Mouse (Mus musculus) liver, embryonic 11.5 days (tissue): Measurements from ENCODE around the gene Slc25a17. TPM values are rescaled to one million over a fixed set of nuclear protein-coding genes. Genes with fewer than 3 reads are reported as not detected.

ENCODE experiments used
- ATAC-seq: fragments of 200-750 bp; cut with Nextera tagmentation; replicated peaks from 2 replicates; pipeline ENCODE4 v1.8.0; 2017; ENCODE audit warnings: moderate number of reproducible peaks, mild to moderate bottlenecking, moderate TSS enrichment, moderate library complexity; ENCODE audit not compliant: low FRiP score
- DNase-seq: peaks from one replicate; pipeline ENCODE4 v3.0.0-alpha.2; 2017; ENCODE audit warnings: low spot score
- H3K27ac ChIP-seq: fragments of 300-500 bp; sonication (generic); 2 replicates; pipeline ENCODE4 v1.5.1; 2014; ENCODE audit warnings: mild to moderate bottlenecking, low read depth, low read length, control low read depth
- H3K27me3 ChIP-seq: fragments of 300-500 bp; sonication (generic); replicated peaks from 2 replicates; pipeline ENCODE4 v1.6.1; 2014; ENCODE audit warnings: low read length, mixed read lengths; ENCODE audit not compliant: control insufficient read depth, insufficient read depth
- H3K36me3 ChIP-seq: fragments of 300-500 bp; sonication (generic); 2 replicates; pipeline ENCODE4 v1.6.1; 2014; ENCODE audit warnings: mild to moderate bottlenecking, low read length, moderate library complexity, mixed read lengths; ENCODE audit not compliant: control insufficient read depth, insufficient read depth
- H3K4me1 ChIP-seq: fragments of 300-500 bp; sonication (generic); replicated peaks from 2 replicates; pipeline ENCODE4 v1.6.1; 2014; ENCODE audit warnings: low read length, mixed read lengths; ENCODE audit not compliant: control insufficient read depth, insufficient read depth
- H3K4me2 ChIP-seq: fragments of 300-500 bp; sonication (generic); 2 replicates; pipeline ENCODE4 v1.6.1; 2014; ENCODE audit warnings: mild to moderate bottlenecking, control low read depth, moderate library complexity
- H3K4me3 ChIP-seq: fragments of 300-500 bp; sonication (generic); 2 replicates; pipeline ENCODE4 v1.5.1; 2014; ENCODE audit warnings: low read depth, low read length, control low read depth
- H3K9ac ChIP-seq: fragments of 300-500 bp; sonication (generic); 2 replicates; pipeline ENCODE4 v1.6.1; 2014; ENCODE audit warnings: low read depth, low read length, control low read depth
- H3K9me3 ChIP-seq: fragments of 300-500 bp; sonication (generic); 2 replicates; pipeline ENCODE4 v1.6.1; 2016; ENCODE audit warnings: low read length, inconsistent platforms, mixed read lengths; ENCODE audit not compliant: control insufficient read depth
- WGBS: fragments of 180-500 bp; shearing (Covaris S2); extraction: QIAGEN DNeasy Blood & Tissue Kit; methylation state at CpG from one replicate; pipeline ENCODE4 v1.1.7; 2014; 5-methylcytosine and 5-hydroxymethylcytosine counted together
- polyA plus RNA-seq: library from polyadenylated mRNA; unstranded; fragments of >200 nt; fragmentation: Nextera tagmentation; extraction: Ambion mirVana; gene quantifications from 2 replicates; pipeline ENCODE4 v1.2.1, GENCODE M21; 2014

Slc25a17 gene
- polyA plus RNA-seq, 1 experiment from 2014 or later = 71.9 TPM

DNA sequence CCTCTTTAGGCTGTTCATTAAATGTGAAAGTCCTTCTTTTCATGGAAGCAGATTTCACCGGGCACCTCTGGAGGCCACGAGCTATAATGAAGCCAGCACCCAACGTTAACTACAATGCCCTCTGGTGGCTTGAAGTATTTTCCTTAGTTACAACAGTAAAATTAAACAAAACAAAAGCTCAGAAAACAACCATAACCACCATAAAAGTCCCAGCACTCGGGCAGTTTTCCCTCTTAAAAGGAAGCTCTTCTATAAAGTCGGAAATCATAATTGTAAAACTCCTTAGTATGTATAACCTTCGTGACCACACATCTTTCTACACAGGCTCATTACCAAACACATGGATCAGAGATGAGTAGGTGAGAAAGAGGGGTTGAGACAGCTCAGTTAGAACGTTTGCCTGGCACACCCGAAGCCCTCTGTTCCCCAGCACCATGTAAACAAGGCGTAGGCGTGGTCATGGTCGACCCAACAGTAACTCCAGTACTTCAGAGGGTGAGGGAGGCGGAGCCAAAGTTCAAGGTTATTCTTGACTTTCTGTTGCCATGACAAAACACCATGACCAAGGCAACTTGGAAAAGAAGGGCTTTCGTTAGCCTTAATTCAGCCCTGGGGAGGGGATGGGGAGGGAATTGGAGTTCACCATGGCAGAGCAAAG is 58.3 kb downstream of the Slc25a17 start:
- Histone ChIP-seq H3K27me3 (no peaks in the 10 kb centered on the region), H3K9ac (no peak overlapping the region), H3K27ac (no peak overlapping the region), H3K36me3 (no peaks in the 10 kb centered on the region), H3K9me3 (no peaks in the 10 kb centered on the region), H3K4me1 (no peaks in the 10 kb centered on the region), H3K4me2 (no peak overlapping the region), H3K4me3 (no peak overlapping the region)
- WGBS = 67% methylated on average over 13 of the region's 13 CpGs
- DNase-seq = no peak
- no peak for ATAC-seq

- 44% methylated on average over 16 of the region's 16 CpGs for WGBS
- H3K9ac ChIP-seq = no peak overlapping the region
- H3K4me1 ChIP-seq = no peaks in the 10 kb centered on the region
- H3K27me3 ChIP-seq = no peaks in the 10 kb centered on the region
- H3K9me3 ChIP-seq = no peaks in the 10 kb centered on the region
- no peak overlapping the region for H3K4me2 ChIP-seq
- H3K27ac ChIP-seq = no peak overlapping the region
- ATAC-seq (no peak), DNase-seq (no peak)
- H3K4me3 ChIP-seq = no peak overlapping the region
- no peaks in the 10 kb centered on the region for H3K36me3 ChIP-seq
These were observed 59.2 kb downstream of the Slc25a17 start for GRCm38 (mm10) chr15:81301193-81302070.

DNA sequence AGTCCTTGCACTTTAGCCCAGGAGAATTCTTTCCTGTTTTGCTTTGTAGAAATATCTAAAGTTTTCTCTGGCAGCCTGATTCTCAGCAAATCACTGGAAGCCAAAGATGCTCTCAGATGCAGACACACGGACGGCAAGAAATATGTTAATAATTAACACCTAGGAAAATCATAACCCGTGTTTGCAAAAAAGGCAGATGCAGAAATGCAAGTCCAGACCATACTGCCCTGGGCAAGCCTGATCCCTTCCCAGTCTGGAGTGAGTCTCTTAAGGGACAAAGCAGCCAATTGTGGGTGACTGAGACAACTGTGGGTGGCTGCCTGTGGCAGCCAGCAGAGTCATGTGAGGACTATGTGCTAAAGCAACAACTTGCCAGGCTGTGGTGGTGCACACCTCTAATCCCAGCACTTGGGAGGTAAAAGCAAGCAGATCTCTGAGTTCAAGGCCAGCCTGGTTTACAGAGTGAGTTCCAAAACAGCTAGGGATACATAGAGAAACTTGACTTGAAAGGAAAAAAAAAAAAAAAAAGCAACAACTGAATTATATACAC is 60.0 kb downstream of the Slc25a17 start:
- Histone ChIP-seq H3K4me3 (no peak overlapping the region), H3K4me1 (no peaks in the 10 kb centered on the region), H3K9me3 (no peaks in the 10 kb centered on the region), H3K9ac (no peak overlapping the region), H3K27ac (no peak overlapping the region), H3K36me3 (no peaks in the 10 kb centered on the region), H3K4me2 (no peak overlapping the region), H3K27me3 (no peaks in the 10 kb centered on the region)
- DNase-seq (no peak), ATAC-seq (no peak)
- WGBS = 74% methylated on average over 3 of the region's 3 CpGs

DNA sequence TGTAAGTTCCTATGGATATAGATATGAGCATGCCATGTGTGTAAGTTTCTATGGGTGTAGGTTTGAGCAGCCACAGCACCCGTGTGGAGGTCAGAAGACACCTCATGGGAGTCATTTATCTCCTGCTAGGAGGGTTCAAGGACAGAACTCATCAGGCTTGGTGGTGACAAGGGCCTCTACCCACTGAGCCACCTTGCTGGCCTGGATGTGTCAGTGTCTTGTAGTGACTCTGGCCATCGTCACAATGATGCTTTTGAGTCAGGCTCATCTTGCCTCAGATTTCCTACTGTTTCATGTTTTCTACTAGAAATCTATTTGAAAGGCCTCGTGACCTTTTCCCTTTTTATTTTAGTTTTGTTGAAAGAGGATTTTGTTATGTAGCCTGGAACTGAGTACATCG is 61.1 kb downstream of the Slc25a17 start:
- Histone ChIP-seq H3K9ac (no peak overlapping the region), H3K4me3 (no peak overlapping the region), H3K4me2 (no peak overlapping the region), H3K36me3 (no peaks in the 10 kb centered on the region), H3K27me3 (no peaks in the 10 kb centered on the region), H3K9me3 (no peaks in the 10 kb centered on the region), H3K27ac (no peak overlapping the region), H3K4me1 (no peaks in the 10 kb centered on the region)
- 80% methylated on average over 4 of the region's 4 CpGs for WGBS
- ATAC-seq (no peak), DNase-seq (no peak)

DNA sequence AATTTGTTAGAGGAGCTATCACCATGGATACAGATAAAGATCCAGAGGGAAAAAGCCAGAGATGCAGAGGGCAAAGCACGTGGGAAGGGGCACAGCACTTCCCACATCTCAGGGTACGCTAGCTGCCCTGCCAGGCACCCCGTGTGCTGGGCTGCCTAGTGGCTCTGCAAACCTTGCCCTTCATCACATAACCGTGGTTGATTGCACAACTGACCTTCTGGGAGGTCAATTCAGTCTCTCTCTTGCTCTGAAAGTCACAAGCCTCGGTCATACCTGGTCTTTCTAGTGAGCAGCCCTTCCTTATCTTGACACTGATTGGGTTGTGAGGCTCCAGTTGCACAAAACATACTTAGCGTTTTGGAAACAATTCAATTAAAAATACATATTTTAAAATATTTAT is 62.4 kb downstream of the Slc25a17 start:
- Histone ChIP-seq H3K9me3 (no peaks in the 10 kb centered on the region), H3K4me3 (no peak overlapping the region), H3K4me1 (no peaks in the 10 kb centered on the region), H3K36me3 (no peaks in the 10 kb centered on the region), H3K9ac (no peak overlapping the region), H3K4me2 (no peak overlapping the region), H3K27ac (no peak overlapping the region), H3K27me3 (no peaks in the 10 kb centered on the region)
- ATAC-seq = no peak
- DNase-seq = no peak
- WGBS = 62% methylated on average over 6 of the region's 6 CpGs

GRCm38 (mm10) chr15:81297543-81297942 is 63.1 kb downstream of the Slc25a17 start:
- DNase-seq (no peak), ATAC-seq (no peak)
- Histone ChIP-seq H3K9ac (no peak overlapping the region), H3K4me2 (no peak overlapping the region), H3K4me1 (no peaks in the 10 kb centered on the region), H3K4me3 (no peak overlapping the region), H3K9me3 (no peaks in the 10 kb centered on the region), H3K27ac (no peak overlapping the region), H3K27me3 (no peaks in the 10 kb centered on the region), H3K36me3 (no peaks in the 10 kb centered on the region)
- 87% methylated on average over 3 of the region's 3 CpGs for WGBS

- Histone ChIP-seq H3K27me3 (no peaks in the 10 kb centered on the region), H3K4me3 (no peak overlapping the region), H3K9me3 (no peaks in the 10 kb centered on the region), H3K4me1 (no peaks in the 10 kb centered on the region), H3K4me2 (no peak overlapping the region), H3K27ac (no peak overlapping the region), H3K36me3 (no peaks in the 10 kb centered on the region), H3K9ac (no peak overlapping the region)
- WGBS = 84% methylated on average over 10 of the region's 10 CpGs
- ATAC-seq = no peak
- DNase-seq = no peak
These were observed 65.7 kb downstream of the Slc25a17 start for GRCm38 (mm10) chr15:81294897-81295296.

- Histone ChIP-seq H3K4me3 (no peak overlapping the region), H3K27me3 (no peaks in the 10 kb centered on the region), H3K4me1 (no peaks in the 10 kb centered on the region), H3K4me2 (no peak overlapping the region), H3K36me3 (no peaks in the 10 kb centered on the region), H3K9me3 (no peaks in the 10 kb centered on the region), H3K27ac (no peak overlapping the region), H3K9ac (no peak overlapping the region)
- ATAC-seq (no peak), DNase-seq (no peak)
- 72% methylated on average over 12 of the region's 12 CpGs for WGBS
These were observed 66.2 kb downstream of the Slc25a17 start for GRCm38 (mm10) chr15:81294386-81294785.
